Mouse (Mus musculus): ENCODE measurements around the gene Btbd9. TPM values are rescaled to one million over a fixed set of nuclear protein-coding genes. Genes with fewer than 3 reads are reported as not detected.
A peak's percentile ranks its signal among the peaks of the same experiment; 100 is the strongest.

The Btbd9 gene
- total RNA-seq, 1 experiment, result 28.2 TPM

DNA sequence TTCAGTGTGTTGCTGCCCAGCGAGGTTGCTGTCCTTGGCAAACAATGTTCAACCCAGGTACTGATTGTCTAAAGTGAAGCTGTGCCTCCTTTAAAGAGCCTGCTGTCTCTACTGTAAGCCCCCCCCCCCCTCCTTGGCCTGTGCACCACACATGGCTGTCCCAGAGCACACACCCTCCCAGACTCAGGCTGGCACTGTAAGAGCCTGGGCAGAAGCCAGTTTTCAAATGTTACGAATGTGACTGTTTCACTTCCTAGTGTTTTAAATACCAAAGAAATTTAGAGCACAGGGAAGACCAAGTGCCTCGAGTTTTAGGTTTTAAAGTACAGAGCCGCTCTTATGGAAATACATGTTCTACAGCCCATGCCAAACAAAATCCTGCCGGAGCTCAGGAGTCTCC, 336.8 kb downstream of the Btbd9 start:
- H3K4me3 ChIP-seq (ENCODE audit: insufficient read depth in 1 of 2, low read depth in 1 of 2, low read length in 2 of 2, poor library complexity in 1 of 2, severe bottlenecking in 1 of 2), result no peak overlapping the region
- H3K27ac ChIP-seq (ENCODE audit: insufficient read depth, low read depth, low read length, poor library complexity, severe bottlenecking), result no peak overlapping the region
- no peaks in the 10 kb centered on the region; the same call in 1 of the 2 replicates for H3K36me3 ChIP-seq (ENCODE audit: control insufficient read depth, insufficient read depth, low read length, poor library complexity, severe bottlenecking)
- no peaks in the 10 kb centered on the region for H3K9me3 ChIP-seq (ENCODE audit: control insufficient read depth, insufficient read depth, low read depth, low read length)
- no peak overlapping the region for H3K9ac ChIP-seq (ENCODE audit: insufficient read depth, low read depth, low read length, poor library complexity, severe bottlenecking)
- no peak for DNase-seq (ENCODE audit: low read depth, low spot score)
- in situ Hi-C loops (cut with MboI; ENCODE audit: low sequenced_read_pairs in 2 of 2, unreplicated experiment in 2 of 2), result no loop called here
- H3K4me1 ChIP-seq (ENCODE audit: control insufficient read depth in 2 of 2, insufficient read depth in 2 of 2, low read length in 2 of 2, poor library complexity in 1 of 2), result no peaks in the 10 kb centered on the region
- no peak for TF ChIP-seq CHD2 (IDR thresholded peaks at IDR 0.05; ENCODE audit: low read depth, low read length)
- TF ChIP-seq HCFC1 (IDR thresholded peaks at IDR 0.05; ENCODE audit: borderline replicate concordance, insufficient read depth, low read length), result no peak
- no peak for TF ChIP-seq ZC3H11A (IDR thresholded peaks at IDR 0.05; ENCODE audit: borderline replicate concordance, low read depth, low read length)
- no peak for TF ChIP-seq ZNF384 (IDR thresholded peaks at IDR 0.05; ENCODE audit: low read depth, low read length)
- no peak for TF ChIP-seq MAFK (IDR thresholded peaks at IDR 0.05; ENCODE audit: insufficient read depth, low read depth, low read length)

DNA sequence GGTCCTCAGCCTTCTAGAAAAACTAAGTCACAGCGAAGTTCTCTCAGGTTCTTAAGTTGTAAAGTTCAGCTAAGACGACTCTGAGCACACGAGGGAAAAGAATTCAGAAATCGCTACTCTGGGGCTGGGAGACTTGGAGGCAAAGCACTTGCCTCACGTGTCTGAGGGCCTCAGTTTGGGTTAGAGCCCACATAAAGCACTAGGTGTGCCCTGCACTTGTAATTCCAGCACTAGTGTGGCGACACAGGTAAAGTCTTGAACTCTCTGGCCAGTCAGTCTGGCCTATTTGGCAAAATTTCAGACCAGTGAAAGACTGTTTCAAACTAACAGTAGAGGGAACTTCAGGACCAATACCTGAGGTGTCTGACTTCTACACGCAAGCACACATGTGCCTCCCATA, 338.7 kb downstream of the Btbd9 start:
- no peak for TF ChIP-seq ZNF384 (IDR thresholded peaks at IDR 0.05; ENCODE audit: low read depth, low read length)
- TF ChIP-seq ZC3H11A (IDR thresholded peaks at IDR 0.05; ENCODE audit: borderline replicate concordance, low read depth, low read length), result no peak
- TF ChIP-seq HCFC1 (IDR thresholded peaks at IDR 0.05; ENCODE audit: borderline replicate concordance, insufficient read depth, low read length), result no peak
- TF ChIP-seq CHD2 (IDR thresholded peaks at IDR 0.05; ENCODE audit: low read depth, low read length), result no peak
- TF ChIP-seq MAFK (IDR thresholded peaks at IDR 0.05; ENCODE audit: insufficient read depth, low read depth, low read length), result no peak
- Histone ChIP-seq H3K9me3 (ENCODE audit: control insufficient read depth, insufficient read depth, low read depth, low read length) (no peaks in the 10 kb centered on the region), H3K36me3 (ENCODE audit: control insufficient read depth, insufficient read depth, low read length, poor library complexity, severe bottlenecking) (no peaks in the 10 kb centered on the region; the same call in 1 of the 2 replicates), H3K9ac (ENCODE audit: insufficient read depth, low read depth, low read length, poor library complexity, severe bottlenecking) (no peak overlapping the region), H3K4me1 (ENCODE audit: control insufficient read depth in 2 of 2, insufficient read depth in 2 of 2, low read length in 2 of 2, poor library complexity in 1 of 2) (no peaks in the 10 kb centered on the region), H3K27ac (ENCODE audit: insufficient read depth, low read depth, low read length, poor library complexity, severe bottlenecking) (no peak overlapping the region), H3K4me3 (ENCODE audit: insufficient read depth in 1 of 2, low read depth in 1 of 2, low read length in 2 of 2, poor library complexity in 1 of 2, severe bottlenecking in 1 of 2) (no peak overlapping the region)
- in situ Hi-C loops (cut with MboI; ENCODE audit: low sequenced_read_pairs in 2 of 2, unreplicated experiment in 2 of 2), result no loop called here
- DNase-seq (ENCODE audit: low read depth, low spot score), result no peak

DNA sequence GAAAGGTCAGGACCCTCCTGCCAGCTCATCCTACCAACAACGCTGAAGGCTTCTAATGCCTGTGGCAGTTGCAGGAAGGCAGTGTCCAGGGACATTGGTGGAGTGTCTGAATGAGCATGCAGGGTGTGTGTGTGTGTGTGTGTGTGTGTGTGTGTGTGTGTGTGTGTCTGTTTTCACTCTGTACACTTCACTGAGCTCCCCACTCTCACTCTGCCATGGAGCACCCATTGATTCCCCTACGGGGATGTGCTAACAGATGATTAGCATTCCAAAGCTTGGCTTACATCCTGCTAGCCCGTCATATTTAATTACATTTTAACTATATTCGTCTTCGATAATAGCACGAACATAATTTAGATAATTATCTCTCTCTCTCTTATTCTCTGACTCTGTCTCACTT, 339.7 kb downstream of the Btbd9 start:
- DNase-seq (ENCODE audit: low read depth, low spot score), result no peak
- TF ChIP-seq ZC3H11A (IDR thresholded peaks at IDR 0.05; ENCODE audit: borderline replicate concordance, low read depth, low read length), result no peak
- TF ChIP-seq CHD2 (IDR thresholded peaks at IDR 0.05; ENCODE audit: low read depth, low read length), result no peak
- no peak for TF ChIP-seq HCFC1 (IDR thresholded peaks at IDR 0.05; ENCODE audit: borderline replicate concordance, insufficient read depth, low read length)
- TF ChIP-seq MAFK (IDR thresholded peaks at IDR 0.05; ENCODE audit: insufficient read depth, low read depth, low read length), result no peak
- TF ChIP-seq ZNF384 (IDR thresholded peaks at IDR 0.05; ENCODE audit: low read depth, low read length), result no peak
- no peak overlapping the region for H3K9ac ChIP-seq (ENCODE audit: insufficient read depth, low read depth, low read length, poor library complexity, severe bottlenecking)
- H3K27ac ChIP-seq (ENCODE audit: insufficient read depth, low read depth, low read length, poor library complexity, severe bottlenecking), result no peak overlapping the region
- in situ Hi-C loops (cut with MboI; ENCODE audit: low sequenced_read_pairs in 2 of 2, unreplicated experiment in 2 of 2), result no loop called here
- no peak overlapping the region for H3K4me3 ChIP-seq (ENCODE audit: insufficient read depth in 1 of 2, low read depth in 1 of 2, low read length in 2 of 2, poor library complexity in 1 of 2, severe bottlenecking in 1 of 2)
- H3K9me3 ChIP-seq (ENCODE audit: control insufficient read depth, insufficient read depth, low read depth, low read length), result no peaks in the 10 kb centered on the region
- no peaks in the 10 kb centered on the region; the same call in 1 of the 2 replicates for H3K36me3 ChIP-seq (ENCODE audit: control insufficient read depth, insufficient read depth, low read length, poor library complexity, severe bottlenecking)
- H3K4me1 ChIP-seq (ENCODE audit: control insufficient read depth in 2 of 2, insufficient read depth in 2 of 2, low read length in 2 of 2, poor library complexity in 1 of 2), result no peaks in the 10 kb centered on the region

DNA sequence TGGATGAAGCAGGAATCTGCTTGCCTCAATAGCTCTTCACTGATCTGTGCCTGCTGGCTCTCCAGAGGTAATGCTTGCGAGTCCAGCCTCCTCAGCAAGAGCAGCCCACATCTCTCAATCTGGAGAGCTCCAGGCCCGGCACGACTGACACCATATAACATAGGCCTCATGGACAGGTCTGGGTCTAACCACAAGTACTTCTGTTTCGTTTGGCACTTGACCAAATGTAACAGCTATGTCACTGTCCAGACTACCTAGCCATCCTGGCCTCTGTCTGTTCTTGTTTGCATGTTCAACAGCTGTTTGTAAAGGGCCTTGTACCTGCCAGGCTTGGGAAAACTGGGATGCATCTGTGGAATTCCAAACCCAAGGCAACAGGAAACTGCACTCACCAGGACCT, 340.9 kb downstream of the Btbd9 start:
- H3K9ac ChIP-seq (ENCODE audit: insufficient read depth, low read depth, low read length, poor library complexity, severe bottlenecking), result no peak overlapping the region
- H3K9me3 ChIP-seq (ENCODE audit: control insufficient read depth, insufficient read depth, low read depth, low read length), result no peaks in the 10 kb centered on the region
- H3K27ac ChIP-seq (ENCODE audit: insufficient read depth, low read depth, low read length, poor library complexity, severe bottlenecking), result no peak overlapping the region
- TF ChIP-seq ZNF384 (IDR thresholded peaks at IDR 0.05; ENCODE audit: low read depth, low read length) (no peak), MAFK (IDR thresholded peaks at IDR 0.05; ENCODE audit: insufficient read depth, low read depth, low read length) (no peak), HCFC1 (IDR thresholded peaks at IDR 0.05; ENCODE audit: borderline replicate concordance, insufficient read depth, low read length) (no peak), CHD2 (IDR thresholded peaks at IDR 0.05; ENCODE audit: low read depth, low read length) (no peak), ZC3H11A (IDR thresholded peaks at IDR 0.05; ENCODE audit: borderline replicate concordance, low read depth, low read length) (no peak)
- H3K36me3 ChIP-seq (ENCODE audit: control insufficient read depth, insufficient read depth, low read length, poor library complexity, severe bottlenecking), result no peaks in the 10 kb centered on the region; the same call in 1 of the 2 replicates
- H3K4me1 ChIP-seq (ENCODE audit: control insufficient read depth in 2 of 2, insufficient read depth in 2 of 2, low read length in 2 of 2, poor library complexity in 1 of 2), result no peaks in the 10 kb centered on the region
- DNase-seq (ENCODE audit: low read depth, low spot score), result no peak
- H3K4me3 ChIP-seq (ENCODE audit: insufficient read depth in 1 of 2, low read depth in 1 of 2, low read length in 2 of 2, poor library complexity in 1 of 2, severe bottlenecking in 1 of 2), result no peak overlapping the region
- in situ Hi-C loops (cut with MboI; ENCODE audit: low sequenced_read_pairs in 2 of 2, unreplicated experiment in 2 of 2), result no loop called here

- DNase-seq (ENCODE audit: low read depth, low spot score), result peak; percentile 9
- no peak overlapping the region for H3K4me3 ChIP-seq (ENCODE audit: insufficient read depth in 1 of 2, low read depth in 1 of 2, low read length in 2 of 2, poor library complexity in 1 of 2, severe bottlenecking in 1 of 2)
- TF ChIP-seq CHD2 (IDR thresholded peaks at IDR 0.05; ENCODE audit: low read depth, low read length) (no peak), MAFK (IDR thresholded peaks at IDR 0.05; ENCODE audit: insufficient read depth, low read depth, low read length) (no peak), ZNF384 (IDR thresholded peaks at IDR 0.05; ENCODE audit: low read depth, low read length) (no peak), HCFC1 (IDR thresholded peaks at IDR 0.05; ENCODE audit: borderline replicate concordance, insufficient read depth, low read length) (no peak), ZC3H11A (IDR thresholded peaks at IDR 0.05; ENCODE audit: borderline replicate concordance, low read depth, low read length) (peak; percentile 67; the same call in 1 of the 2 replicates)
- H3K9me3 ChIP-seq (ENCODE audit: control insufficient read depth, insufficient read depth, low read depth, low read length), result no peaks in the 10 kb centered on the region
- in situ Hi-C loops (cut with MboI; ENCODE audit: low sequenced_read_pairs in 2 of 2, unreplicated experiment in 2 of 2), result no loop called here
- no peak overlapping the region for H3K9ac ChIP-seq (ENCODE audit: insufficient read depth, low read depth, low read length, poor library complexity, severe bottlenecking)
- H3K4me1 ChIP-seq (ENCODE audit: control insufficient read depth in 2 of 2, insufficient read depth in 2 of 2, low read length in 2 of 2, poor library complexity in 1 of 2), result no peaks in the 10 kb centered on the region
- H3K36me3 ChIP-seq (ENCODE audit: control insufficient read depth, insufficient read depth, low read length, poor library complexity, severe bottlenecking), result no peaks in the 10 kb centered on the region; the same call in 1 of the 2 replicates
- no peak overlapping the region for H3K27ac ChIP-seq (ENCODE audit: insufficient read depth, low read depth, low read length, poor library complexity, severe bottlenecking)
These were observed 343.6 kb downstream of the Btbd9 start for GRCm38 (mm10) chr17:30232698-30233097.
